In the genomic region with DNA sequence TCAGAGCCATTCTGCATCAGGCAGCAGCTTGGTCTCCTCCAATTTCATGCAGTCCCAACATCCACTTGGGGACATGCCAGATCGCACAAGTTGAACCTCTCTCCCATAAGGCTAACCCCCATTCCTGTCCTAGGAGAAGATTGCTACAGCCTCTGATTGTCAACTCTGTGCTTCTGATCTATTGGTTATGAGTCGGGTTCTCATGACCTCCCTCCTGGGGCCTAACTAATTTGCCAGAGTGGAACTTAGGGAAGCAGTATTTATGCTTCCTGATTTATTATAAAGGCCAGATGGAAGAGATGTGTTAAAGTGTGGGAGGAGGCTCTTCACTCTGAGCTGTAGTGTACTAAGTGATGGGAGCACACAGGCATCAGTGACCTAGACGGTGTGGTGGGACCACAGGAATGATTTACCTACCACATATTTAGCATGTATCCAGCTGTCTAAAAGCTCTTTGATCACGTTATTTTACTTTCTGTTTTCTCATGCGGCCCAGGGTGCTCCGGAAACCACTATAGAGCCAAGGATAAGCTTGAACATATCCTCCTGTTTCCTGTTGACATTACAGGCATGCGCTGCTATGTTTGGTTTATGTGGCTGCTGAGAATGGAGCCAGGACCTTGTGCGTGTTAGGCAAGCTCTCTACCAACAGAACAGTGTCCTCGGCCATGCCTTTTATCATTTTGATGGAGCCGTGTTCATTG, we compare ENCODE assay signal across 10 mouse cellular contexts. TPM values are rescaled to one million over a fixed set of nuclear protein-coding genes. Genes with fewer than 3 reads are reported as not detected.
DNase-seq lines count a peak whose midpoint lies in the region; ATAC-seq and TF ChIP-seq lines count a peak whose summit lies in the region.
"Had no signal": no experiment of that assay in that cellular context is flagged by ENCODE, and none has a peak within 500 bp of the region (broad histone marks: within the 10 kb centered on the region; RNA-seq: fewer than 3 reads in every experiment).

No protein-coding gene starts in this region.

- no peak overlapping the region for H3K4me2 ChIP-seq in liver, postnatal 0 days (ENCODE audit: low read depth, low read length)
- H3K4me2 ChIP-seq: embryonic facial prominence, embryonic 12.5 days had no signal

- no peaks in the 10 kb centered on the region for H3K9me3 ChIP-seq in liver, postnatal 0 days (ENCODE audit: low read length)
- H3K9me3 ChIP-seq: embryonic facial prominence, embryonic 12.5 days had no signal

- H3K4me3 ChIP-seq in liver, postnatal 0 days (ENCODE audit: low read depth, low read length): no peak overlapping the region
- H3K4me3 ChIP-seq: embryonic facial prominence, embryonic 12.5 days had no signal

- H3K9ac ChIP-seq in liver, postnatal 0 days (replicated peaks): no peak overlapping the region
- H3K9ac ChIP-seq: embryonic facial prominence, embryonic 12.5 days; liver, embryonic 14.5 days had no signal

- no peaks in the 10 kb centered on the region for H3K27me3 ChIP-seq in liver, postnatal 0 days (ENCODE audit: insufficient read depth, low read length)
- H3K27me3 ChIP-seq: embryonic facial prominence, embryonic 12.5 days had no signal

- H3K4me1 ChIP-seq in liver, postnatal 0 days (ENCODE audit: insufficient read depth): no peaks in the 10 kb centered on the region

- TF ChIP-seq CTCF in liver, postnatal 0 days (IDR thresholded peaks at IDR 0.05; ENCODE audit: low read depth): no peak

- no peak for TF ChIP-seq EP300 in liver, postnatal 0 days (IDR thresholded peaks at IDR 0.05; ENCODE audit: low read depth)

- H3K27ac ChIP-seq in liver, postnatal 0 days (ENCODE audit: low read depth): peak overlapping the region; percentile 34; the same call in 1 of the 2 replicates
- H3K27ac ChIP-seq: embryonic facial prominence, embryonic 12.5 days; liver, embryonic 14.5 days had no signal

- DNase-seq in liver, postnatal 0 days: no peak
- DNase-seq in liver: no peak
- DNase-seq in induced T-regulatory cell, adult 2 months (ENCODE audit: low read depth): peak; percentile 73
- peak; percentile 60 for DNase-seq in lung, postnatal 25 days (ENCODE audit: low spot score)
- DNase-seq in thymus, postnatal 25 days: peak; percentile 46
- no peak for DNase-seq in left cerebral cortex, postnatal 14 days (ENCODE audit: low spot score in 2 of 2)
- DNase-seq in layer of hippocampus, adult 9-11 months: no peak
- DNase-seq: gastrocnemius, postnatal 10 days had no signal

- intact Hi-C loops in left cerebral cortex, postnatal 14 days (cut with DNase I): no loop called here

- WGBS in liver, postnatal 0 days (ENCODE audit: insufficient replicate concordance): 62% methylated on average over 10 of the region's 10 CpGs

- no peak for ATAC-seq in liver, postnatal 0 days

- no peaks in the 10 kb centered on the region for H3K36me3 ChIP-seq in liver, postnatal 0 days (replicated peaks; ENCODE audit: insufficient read depth, low read length)
- H3K36me3 ChIP-seq: embryonic facial prominence, embryonic 12.5 days had no signal

RNA-seq across cellular contexts. Expression of gene Cyp2s1, which starts 18.6 kb away (rescaled TPM):
- polyA plus RNA-seq in liver, postnatal 0 days (2015; fragmentation: Nextera tagmentation; extraction: Ambion mirVana): 0.65 and 0.92 TPM in 2 replicates
- 1 to 10 TPM; 3.5 to 4.6 TPM for total RNA-seq in left cerebral cortex, postnatal 14 days (2021)

RNA-seq across cellular contexts. Expression of gene Axl, which starts 46.8 kb away (rescaled TPM):
- polyA plus RNA-seq in liver, postnatal 0 days (2015; fragmentation: Nextera tagmentation; extraction: Ambion mirVana): 26.6 and 27.4 TPM in 2 replicates
- total RNA-seq in left cerebral cortex, postnatal 14 days (2021): 10 to 100 TPM; 35.9 to 38.8 TPM

Comparison
In these comparisons a context has a peak if more than half of its experiments do, and no peak if none do; other contexts are left out.
1. DNase-seq: peak in induced T-regulatory cell, adult 2 months (single experiment), lung, postnatal 25 days (single experiment) and thymus, postnatal 25 days (single experiment); none in liver, postnatal 0 days (single experiment), liver (single experiment), left cerebral cortex, postnatal 14 days (0 of 2) and layer of hippocampus, adult 9-11 months (single experiment).